Mouse (Mus musculus): Measurements from ENCODE around the gene Gins3.
"Not testable (repeated sequence)": the region's sequence is repeated elsewhere in the genome, so short reads cannot be mapped to it uniquely, and the experiment has no call there.

Gins3 gene

DNA sequence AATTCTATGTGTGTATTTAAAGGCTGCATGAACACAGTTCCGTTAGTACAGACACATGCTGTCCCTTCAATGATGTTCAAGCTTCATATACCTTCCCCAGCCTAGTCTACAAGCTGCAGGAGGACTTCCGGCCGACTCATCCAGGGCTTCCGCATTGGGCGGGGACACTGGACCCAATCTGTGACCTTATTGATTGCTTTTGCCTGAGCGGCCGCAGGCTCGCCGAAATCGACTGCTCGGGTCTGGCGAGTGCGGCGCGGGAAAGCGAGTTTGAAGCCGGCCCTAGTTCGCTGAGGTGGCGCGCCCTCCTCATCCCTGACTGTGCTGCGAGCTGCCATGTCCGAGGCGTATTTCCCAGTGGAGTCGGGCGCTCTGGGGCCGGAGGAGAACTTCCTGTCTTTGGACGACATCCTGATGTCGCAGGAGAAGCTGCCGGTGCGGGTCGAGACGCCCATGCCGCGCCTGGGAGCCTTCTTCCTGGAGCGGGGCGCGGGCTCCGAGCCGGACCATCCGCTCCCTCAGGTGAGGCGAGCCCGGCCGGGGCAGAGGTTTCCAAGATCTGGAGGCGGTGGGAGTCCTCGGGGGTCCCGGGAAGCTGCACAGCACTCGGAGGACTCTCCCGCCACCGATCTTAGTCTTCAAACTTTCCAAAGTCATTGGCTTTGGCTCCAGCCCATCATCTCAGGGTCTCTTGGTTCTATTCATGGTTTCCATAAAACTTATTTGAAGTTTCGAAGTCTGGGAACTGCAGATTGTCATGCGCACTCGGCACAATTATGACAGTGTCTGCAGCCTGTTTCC is at the start of gene Gins3:
Gene Gins3, plus strand, starts transcription at position 192 of the 801 bp plus-strand sequence.
- peak; percentile 82 for DNase-seq

DNA sequence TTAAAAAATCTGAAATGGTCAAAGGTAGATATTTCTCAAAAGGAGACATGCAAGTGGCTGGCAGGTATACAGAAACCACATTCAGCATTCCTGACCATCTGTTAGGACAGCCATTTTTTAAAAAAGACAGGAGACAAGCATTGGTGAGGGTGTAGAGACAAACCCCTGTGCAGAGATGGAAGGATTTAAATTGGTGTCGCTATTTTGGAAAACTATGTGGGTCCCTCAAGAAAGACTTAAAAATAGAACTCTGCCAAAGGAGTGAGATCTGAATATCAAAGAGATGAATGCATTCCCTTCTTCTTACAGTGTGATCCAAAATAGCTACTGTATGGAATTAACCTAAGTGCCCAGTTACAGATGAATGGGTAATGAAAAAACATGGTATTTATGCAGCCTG is 45.9 kb upstream of the Gins3 start:
- DNase-seq = no peak

DNA sequence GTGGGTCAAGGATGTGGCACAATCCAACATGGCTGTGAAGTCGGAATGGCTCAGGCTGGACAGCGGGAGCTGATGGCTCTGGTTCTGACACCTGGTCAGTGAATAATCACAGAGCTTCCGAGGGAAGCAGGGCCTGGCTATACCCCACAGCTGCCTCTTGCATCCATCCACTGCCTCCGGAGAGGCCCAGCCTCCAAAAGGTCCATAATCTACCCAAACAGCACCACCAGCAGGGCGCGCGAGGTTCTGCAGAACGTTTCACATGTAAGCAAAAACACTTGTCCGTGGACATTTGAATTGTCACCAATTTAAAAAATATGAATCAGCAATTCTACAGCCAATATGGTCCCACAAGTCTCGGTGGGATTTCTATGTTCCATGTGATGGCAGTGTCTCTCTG is 44.0 kb upstream of the Gins3 start:
- no peak for DNase-seq

DNA sequence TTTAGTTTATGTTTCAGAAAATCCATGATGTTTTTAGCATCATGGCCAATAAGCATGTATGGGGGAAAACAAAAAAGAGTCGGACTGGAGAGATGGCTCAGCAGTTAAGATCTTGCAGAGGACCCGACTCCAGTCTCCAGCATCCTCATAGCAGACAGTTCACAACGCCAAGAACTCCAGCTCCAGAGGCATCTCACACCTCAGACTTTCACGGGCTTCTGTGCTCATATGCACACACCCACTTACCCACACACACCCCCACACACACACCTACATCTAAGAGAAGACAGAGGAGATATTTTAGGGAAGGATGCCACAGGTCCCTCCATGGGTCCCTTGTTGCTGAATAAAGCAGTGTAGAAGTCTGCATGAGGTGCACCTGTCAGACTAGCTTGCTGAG is 42.7 kb upstream of the Gins3 start:
- no peak for DNase-seq

DNA sequence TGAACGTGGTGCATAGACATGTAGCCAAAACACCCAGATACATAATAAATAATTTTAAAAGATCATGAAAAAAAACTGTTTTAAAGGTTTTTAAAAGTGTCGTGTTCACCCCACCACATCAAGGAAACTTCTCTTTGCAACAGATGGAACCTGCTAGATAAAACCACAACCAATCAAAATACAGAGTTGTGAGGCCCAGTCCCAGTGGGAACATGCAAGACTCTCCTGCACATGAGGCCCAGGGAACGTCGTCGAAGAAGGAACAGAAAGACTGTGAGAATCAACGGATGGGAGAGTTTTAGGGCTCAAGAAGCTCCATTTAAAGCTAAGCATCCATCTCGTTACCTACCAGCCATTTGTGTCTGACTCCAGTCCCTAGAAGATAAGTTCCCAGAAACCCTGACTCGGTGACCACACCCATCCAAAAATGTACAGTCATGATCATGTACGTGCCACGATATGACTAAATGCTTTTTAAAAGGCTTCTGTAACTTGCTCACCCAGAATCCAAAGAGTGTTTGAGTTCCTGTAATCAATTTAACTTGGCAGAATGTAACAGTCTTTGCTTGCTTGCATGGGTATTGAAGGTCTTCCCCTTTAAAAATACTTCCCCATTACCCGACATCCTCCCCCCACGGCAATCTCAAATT is 41.0 kb upstream of the Gins3 start:
- no peak for DNase-seq

DNA sequence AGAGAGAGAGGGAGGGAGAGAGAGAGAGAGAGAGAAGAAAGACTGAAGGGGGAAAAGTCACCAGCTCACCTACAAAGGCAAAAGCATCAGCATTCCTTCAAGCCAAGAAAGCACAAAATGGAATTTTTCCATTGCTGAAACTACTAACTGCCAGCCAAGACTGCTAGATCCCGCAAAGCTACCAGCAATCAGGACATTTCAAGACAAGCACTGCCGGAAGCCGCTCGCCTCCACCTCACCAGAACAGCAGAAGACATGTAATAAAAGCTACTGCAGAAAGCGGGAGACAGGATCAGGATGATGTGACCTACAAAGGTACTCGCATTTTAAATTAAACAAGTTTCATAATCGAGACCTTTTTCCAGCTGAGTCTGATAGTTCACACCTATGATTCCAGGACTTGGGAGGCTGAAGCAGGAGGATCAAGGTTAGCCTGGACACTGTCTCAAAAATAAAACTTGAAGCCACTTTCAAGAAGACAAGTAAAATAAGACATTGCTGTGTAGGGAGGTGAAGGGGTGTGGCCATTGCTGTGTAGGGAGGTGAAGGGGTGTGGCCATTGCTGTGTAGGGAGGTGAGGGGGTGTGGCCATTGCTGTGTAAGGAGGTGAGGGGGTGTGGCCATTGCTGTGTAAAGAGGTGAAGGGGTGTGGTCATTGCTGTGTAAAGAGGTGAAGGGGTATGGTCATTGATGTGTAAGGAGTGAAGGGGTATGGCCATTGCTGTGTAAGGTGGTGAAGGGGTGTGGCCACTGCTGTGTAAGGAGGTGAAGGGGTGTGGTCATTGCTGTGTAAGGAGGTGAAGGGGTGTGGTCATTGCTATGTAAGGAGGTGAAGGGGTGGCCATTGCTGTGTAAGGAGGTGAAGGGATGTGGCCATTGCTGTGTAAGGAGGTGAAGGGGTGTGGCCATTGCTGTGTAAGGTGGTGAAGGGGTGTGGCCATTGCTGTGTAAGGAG is 39.5 kb upstream of the Gins3 start:
- no peak for DNase-seq

DNA sequence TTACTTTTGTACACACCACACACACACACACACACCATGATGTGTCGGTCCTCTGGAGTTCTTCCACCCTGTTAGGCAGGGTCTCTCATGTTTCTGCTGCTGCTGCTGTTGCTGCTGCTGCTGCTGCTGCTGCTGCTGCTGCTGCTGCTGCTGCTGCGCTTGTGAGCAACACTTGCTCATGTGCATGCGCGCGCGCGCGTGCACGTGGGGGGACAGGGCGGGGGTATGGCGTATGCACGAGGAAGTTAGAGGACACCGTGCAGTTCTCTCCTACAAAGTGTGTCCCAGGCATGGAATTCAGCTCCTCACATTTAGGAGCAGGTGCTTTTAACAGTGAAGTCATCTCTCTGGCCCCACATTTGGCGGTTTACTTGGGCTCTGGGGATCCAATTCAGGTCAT is 38.1 kb upstream of the Gins3 start:
- DNase-seq = no peak

DNA sequence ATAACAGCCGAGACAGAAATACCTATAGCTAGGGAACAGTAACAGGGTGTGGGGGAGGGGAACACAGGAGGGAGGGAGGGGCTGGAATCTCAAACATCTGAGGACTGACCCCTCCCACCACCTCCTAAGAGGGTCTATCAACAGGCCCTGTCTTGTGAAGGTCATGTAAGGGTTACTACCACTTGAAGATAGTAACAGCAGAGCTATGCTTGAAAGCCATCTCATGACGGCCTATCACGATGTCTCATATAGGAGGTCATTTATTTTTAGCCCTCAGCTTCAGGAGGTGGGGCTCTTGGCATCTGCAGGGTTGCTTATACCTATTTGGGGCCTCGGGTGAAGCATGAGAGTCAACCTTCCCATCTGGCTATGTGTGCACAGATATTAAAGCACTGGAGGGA is 36.4 kb upstream of the Gins3 start:
- DNase-seq = no peak

DNA sequence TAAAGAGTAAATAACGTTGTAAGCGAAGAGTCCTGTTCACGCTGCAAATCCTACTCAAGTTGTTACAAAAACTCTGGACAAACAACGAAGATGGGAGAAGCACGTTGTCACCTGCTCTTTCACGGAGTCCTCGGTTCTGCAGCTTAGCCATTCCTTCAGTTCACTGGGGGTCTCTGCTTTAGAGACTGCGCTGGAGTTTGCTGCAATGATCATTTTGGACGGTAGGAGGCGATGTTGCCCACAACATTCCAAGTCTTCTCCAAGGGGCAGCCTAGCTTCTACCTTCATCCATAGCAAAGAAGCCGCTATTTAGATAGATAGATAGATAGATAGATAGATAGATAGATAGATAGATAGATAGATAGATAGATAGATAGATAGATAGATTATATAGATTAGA is 33.4 kb upstream of the Gins3 start:
- peak; percentile 87 for DNase-seq

DNA sequence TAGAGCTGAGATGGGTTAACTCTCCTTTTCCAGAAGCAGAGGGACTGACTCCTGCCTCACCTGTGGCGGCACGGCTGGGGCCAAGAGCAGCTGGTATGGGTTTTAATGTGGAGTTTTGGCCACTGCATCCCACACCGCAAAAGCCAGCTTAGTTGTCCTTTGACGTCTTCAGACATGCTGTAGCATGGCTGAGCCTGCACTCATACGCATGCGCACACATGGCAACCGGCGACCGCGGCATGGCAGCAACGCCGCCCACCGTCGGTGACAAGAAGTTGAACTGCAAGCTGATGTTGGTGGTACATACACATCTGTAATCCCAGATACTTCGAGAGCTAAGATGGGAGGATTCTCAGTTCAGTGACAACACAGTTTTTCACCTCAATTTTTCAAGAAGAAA is 31.9 kb upstream of the Gins3 start:
- no peak for DNase-seq

DNA sequence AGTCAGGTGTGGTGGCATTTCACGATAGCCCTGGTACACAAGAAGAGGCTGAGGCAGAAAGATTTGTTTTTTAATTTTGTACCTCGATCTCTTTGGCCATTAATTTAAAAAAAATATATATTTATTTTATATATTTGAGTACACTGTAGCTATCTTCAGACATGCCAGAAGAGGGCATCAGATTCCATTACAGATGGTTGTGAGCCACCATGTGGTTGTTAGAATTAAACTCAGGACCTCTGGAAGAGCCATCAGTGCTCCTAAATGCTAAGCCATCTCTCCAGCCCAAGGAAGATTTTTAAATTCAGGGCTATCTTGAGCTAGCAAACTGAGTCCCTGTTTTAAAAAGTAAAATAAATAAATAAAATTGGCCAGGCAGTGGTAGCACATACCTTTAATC is 31.1 kb upstream of the Gins3 start:
- no peak for DNase-seq

DNA sequence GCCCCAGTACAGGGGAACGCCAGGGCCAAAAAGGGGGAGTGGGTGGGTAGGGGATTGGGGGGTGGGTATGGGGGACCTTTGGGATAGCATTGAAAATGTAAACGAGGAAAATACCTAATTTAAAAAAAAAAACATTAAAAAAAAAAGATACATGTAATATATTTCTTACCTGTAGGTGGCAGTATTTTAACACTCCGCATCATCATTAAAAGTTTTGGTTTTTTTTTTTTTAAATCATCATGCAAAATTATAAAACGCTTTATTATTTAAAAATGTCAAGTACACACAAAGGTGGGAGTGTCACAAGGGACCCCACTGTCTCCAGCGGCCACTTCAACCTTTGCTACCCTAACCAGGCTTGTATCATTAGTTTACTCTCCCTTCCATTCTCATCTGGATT is 26.7 kb upstream of the Gins3 start:
- not testable (repeated sequence) for DNase-seq

DNA sequence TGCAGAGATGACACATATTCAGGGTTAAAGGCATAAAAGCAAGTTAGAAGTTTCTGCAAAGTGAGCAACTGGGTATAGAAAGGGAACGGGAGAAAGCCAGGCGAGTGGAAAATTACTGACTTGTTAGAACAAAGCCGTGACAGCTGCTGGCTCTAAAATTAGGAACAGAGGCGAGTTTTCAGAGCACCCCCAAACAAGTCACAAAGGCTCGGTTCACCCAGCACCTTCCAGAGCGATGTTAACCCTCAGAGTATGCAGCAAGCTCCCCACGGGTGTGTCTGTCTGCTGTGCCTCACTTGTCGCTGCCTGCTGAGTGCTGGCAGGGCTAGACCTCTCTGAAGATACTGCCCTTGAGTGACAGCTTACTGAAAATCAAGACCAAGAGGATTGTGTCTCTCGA is 26.0 kb upstream of the Gins3 start:
- DNase-seq = no peak

DNA sequence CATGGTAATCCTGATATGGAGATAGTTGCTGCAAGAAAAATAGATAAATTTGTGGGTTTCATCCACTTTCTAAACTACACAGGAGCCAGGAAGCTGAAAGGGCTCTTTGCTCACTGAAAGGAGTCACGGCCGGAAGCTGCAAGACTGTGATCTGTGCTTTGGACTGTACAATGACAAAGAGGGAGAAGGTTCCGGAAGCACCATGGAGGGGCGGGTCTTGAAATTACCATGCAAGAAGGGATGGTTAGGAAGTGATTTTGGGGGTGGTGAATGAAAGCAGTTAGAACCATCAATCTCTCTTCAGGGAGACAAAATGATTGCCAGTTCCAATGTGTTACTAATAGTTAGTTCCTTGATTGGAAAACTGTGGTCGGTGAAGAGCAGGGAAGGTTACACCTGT is 23.8 kb upstream of the Gins3 start:
- no peak for DNase-seq

DNA sequence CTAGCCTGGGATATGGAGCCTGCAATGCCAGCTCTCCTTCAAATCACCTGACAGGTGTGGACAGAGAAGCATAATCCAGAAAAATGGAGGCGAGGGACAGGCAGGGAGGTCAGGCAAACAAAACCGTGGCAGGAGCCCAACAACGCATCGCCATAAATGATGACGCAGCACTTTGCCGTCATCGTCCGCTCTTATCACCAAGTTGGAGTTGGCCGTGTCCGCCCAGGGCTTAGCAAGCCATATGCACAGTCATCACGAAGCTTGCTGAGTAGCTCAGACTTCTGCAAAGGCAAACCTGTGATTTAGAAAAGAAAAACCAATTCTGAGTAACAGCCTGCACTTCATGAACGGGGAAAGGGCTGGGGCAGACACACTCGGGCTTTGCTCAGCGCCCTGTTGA is 22.5 kb upstream of the Gins3 start:
- DNase-seq = no peak

DNA sequence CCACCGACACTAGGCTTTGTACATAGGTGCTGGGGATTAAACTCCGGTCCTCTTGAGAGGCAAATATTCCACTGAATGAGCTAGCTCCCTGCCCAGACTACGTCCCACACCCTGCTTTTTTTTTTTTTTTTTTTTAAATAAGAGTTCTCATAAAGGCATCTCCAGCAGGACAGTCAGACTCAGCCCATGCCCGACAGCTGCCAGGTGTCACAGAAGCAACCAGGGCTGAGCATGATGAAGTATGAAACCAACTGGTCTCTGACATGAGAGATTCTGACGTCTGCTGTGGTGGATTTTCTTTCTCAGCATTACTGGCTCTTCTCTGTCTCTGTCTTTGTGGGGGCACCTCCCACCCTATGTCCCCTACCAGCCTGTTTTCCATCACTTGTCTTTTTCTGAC is 21.5 kb upstream of the Gins3 start:
- no peak for DNase-seq

DNA sequence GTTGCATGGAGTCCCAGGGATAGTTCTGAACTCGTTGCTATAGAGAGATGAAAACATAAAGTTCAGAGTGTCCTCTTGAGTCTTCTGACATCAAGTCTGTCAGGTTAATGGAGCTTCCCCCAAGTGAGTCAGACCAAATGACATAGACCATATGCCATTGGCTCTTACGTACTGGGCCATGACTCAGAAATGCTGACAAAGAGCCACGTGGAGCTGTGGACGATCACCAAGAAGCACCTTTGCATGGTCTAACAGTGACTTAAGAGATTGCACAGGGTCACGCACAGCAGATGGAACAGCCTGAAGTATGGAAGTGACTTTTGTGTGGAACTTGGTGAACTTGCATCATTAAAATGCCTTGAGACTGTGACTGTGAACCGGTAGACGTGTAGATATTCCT is 16.9 kb upstream of the Gins3 start:
- no peak for DNase-seq

DNA sequence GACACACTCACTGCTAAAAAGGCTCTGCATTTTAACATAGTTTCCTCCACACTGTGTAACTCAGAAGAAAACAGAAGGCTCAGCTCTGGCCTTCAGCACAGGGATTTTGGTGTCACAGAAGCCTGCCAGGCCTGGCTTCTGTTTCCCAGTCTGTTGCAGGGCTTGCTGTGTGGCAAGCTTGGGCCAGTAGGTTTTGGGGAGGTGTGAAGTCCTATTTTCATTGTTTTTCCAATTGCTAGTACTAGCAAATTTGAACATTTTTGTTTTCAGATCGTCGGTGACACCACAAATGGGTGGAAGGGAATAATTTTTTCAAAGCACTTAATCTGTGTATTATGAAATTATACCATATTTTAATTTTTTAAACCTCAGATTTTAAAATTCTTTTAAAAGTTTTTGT is 13.2 kb upstream of the Gins3 start:
- no peak for DNase-seq

DNA sequence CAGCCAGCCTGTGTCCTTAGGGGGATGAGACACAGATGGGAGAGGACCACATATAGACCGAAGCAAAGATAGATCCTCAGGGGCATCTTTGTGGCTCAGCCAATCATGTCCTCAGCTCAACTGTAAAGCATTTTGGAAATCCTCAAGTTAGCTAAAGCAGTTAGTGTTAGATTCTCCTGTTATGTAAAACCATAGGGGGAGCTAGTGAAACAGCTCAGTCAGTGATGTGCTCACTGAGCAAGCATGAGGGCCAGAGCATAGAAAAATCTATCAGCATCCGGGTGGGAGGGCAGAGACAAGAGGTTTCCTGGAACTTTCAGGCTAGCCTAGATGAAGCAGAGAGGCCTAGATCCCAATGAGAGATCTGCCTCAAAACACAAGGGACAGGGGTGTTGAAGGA is 8.4 kb upstream of the Gins3 start:
- DNase-seq = no peak

DNA sequence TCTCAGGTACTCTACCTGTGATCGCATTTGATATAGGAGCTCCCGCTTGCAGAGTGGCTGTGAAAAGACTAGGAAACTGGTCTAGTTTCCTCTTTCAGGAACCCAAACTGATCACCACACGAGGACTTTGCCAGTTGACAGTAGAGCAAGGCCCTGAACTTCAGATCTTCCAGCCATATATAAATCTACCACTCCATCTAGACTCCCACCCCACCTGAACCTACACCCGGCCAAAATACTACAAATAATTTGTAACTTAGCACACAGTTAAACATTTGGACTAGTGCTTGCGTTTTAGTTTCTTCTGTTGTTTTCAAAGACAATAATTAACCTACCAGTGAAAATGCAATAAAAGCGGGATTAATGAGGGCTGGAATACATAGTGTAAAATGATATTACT is 413 bp upstream of the Gins3 start:
- no peak for DNase-seq

DNA sequence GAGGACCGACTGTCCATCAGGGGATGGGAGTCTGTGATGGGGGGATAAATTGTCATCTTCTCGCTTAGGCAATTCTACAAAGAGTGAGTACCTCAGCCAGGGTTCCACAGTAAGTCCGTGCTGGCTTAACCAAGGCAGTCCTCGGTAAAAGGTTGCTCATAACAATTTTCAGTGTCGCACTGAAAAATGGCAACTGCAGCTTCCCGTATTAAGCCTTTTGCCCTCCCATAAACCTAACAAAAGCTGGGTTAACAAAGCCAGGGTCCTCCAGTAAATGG is 749 bp downstream of the Gins3 start:
- no peak for DNase-seq

DNA sequence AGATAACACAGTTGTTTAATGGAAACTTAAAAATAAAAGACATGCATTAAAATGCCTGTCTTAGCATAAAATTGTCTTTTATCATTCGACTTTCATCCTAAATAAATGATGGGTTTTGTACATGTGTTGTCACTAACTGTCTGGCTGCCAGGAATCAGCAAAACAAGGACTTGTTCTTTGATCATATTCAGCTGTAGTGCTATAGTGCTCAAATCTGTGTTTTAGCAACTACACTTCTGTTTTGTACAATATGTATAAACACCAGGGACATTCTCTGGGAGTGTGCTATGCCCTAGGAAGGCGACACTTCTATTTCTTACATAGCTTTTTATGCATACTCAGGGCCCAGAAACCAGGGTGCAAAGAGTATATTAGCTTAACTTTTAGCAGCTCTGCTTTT is 11.7 kb downstream of the Gins3 start:
- DNase-seq = no peak

DNA sequence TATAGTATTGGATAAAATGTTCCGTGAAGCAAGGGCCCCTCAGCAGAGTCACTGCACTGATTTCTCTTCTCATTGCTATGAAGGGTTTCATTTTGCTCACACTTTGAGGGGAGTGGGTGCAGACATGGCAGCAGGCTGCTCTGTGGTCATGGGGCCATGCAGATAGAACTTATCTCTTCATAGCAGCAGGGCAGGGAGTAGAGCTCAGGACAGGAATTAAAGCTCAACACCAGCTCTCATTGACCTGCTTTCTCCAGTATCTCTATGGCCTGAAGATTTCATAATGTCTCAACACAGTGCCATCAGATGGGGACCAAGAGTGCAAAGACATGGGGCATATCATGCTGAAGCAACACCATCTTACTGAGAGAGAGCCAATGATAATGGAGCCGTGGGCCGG is 15.0 kb downstream of the Gins3 start:
- no peak for DNase-seq

DNA sequence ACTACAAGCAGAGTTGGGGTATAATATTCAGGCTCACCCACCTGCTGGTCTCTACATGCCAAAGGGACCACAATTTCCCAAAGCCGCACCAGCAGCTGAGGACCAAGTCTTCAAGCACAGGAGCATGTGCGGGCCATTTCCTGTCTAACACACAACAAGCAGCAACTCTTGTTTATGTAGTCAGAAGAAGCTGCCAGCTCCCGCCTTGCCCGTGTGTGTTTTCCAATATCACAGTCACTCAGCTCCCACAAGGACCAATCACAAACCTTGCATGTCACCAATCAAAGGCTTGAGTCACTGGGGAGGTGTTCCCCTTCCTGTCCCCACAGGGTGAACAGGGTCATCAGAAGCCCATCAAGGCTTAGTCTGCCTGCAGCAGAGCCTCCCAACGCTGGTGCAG is 20.1 kb downstream of the Gins3 start:
- DNase-seq = no peak

Data from right cerebral cortex, postnatal 4 days (tissue).